Mouse (Mus musculus) spleen, adult 18-20 months (tissue): ENCODE measurements around the gene Tubb4a.
"Not testable (repeated sequence)": the region's sequence is repeated elsewhere in the genome, so short reads cannot be mapped to it uniquely, and the experiment has no call there.

Source experiments
- DNase-seq, 2 experiments: peaks; one replicate each; pipeline ENCODE4 v3.0.0; 2022; ENCODE audit warnings: mixed read lengths in 2 of 2

Gene Tubb4a

DNA sequence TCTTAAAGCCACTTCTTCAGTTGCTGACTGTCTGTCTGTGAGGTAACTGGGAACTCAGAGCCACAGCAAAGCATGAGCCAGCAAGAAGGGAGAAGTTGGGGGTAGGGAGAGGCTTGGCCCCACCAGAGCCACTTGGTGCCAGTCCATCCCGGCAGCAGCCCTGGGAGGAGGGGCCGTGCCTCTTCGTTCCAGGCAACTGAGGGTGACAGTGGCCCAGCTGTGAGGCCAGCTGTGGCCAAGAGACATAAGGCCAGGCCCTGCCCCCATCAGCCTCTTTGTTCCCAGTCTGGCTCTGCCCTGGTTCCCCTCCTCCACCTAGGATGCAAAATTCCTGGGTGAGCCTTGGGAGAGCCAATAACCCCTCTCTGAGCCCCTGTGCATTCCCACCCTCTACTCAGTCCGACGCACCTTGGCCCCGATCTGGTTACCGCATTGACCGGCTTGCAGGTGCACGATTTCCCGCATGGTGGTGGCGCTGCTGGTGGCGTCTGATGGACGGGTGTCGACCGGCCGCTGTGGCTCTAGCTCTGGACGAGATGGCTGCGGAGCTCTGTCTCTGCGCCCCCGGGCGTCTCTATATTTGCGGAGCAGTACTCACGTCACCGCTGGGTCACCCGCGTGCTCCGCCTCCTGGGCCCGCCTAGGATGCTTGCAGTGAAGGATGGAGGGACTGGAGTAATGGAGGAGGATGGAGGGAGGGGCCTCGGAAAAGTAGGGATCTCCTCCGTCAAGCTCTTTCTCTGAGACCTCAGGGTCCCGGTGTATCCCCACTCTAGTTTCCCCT, at the start of gene Tubb4a:
Tubb4a (minus strand) TSS at position 734 of the 784 bp plus-strand sequence.
- DNase-seq: no peak

DNA sequence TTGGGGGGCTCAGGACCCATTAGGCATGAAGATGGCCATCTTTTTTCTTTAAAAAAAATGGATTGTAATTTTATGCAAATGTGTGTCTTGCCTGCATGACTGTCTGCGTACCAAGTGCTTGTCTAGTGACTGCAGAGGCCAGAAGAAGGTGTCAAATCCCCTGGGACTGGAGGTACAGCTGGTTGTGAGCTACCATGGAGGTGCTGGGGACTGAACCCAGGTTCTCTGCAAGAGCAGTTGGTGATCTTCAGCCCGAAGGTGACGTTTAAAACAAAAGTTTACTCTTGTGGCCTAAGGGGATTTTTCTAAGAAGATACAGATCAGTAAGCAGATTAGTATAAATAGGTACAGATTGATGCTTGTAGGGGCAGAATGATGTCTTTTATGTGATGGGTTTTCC, 48.1 kb upstream of the Tubb4a start:
- DNase-seq: no peak

DNA sequence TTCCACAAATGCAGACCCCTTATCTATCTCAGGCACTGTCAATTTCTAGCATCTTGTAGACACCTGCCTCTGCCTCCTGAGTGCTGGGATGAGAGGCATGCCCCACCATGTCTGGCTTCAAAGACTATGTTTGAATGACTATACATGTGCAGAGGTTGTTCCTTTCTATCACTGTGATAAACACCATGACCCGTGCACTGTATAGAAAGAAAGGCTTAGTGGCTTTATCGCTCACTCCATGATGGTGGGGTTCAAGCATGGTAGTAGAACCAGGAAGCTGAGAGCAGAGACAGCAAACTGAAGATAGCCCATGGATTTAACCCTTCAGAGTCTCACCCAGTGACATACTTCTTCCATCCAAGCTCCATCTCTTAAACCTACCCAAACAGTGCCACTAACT, 47.1 kb upstream of the Tubb4a start:
- DNase-seq: no peak

DNA sequence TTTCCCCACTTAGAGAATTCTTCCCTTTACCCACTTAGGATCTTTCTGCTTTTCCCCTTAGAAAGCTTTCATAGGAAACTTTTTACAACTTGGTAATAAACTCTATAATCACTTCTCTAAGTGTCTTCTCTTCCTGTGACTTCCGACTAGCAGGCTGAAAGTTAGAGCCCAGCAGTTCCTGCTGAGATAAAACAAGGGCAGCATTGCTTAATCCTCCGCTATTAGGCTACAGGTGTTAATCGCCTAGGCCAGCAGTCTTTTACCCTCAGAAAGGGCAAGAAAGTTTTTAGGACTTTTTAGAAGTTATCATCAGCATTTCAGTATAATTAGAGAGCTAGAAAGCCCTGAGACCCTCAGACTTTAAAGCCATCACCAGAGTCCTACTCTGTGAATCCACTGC, 46.4 kb upstream of the Tubb4a start:
- DNase-seq: not testable (repeated sequence)

DNA sequence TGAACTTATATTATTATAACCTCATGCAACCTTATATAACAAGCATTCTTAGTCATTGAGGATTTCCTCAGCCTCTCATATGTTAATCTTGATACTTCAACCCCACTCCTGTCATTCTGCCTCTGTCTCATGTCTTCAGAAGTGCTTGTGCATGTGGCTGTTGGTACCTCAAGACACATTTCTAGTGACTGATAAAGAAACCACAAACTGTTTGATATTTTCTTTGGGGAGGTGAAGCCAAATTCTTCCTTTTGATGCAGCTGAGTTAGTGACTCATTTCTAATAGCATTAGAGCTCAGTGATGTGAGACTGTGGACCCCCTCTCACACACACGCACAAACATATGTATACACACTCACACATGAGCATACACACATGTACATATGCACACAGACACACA, 44.2 kb upstream of the Tubb4a start:
- no peak for DNase-seq

DNA sequence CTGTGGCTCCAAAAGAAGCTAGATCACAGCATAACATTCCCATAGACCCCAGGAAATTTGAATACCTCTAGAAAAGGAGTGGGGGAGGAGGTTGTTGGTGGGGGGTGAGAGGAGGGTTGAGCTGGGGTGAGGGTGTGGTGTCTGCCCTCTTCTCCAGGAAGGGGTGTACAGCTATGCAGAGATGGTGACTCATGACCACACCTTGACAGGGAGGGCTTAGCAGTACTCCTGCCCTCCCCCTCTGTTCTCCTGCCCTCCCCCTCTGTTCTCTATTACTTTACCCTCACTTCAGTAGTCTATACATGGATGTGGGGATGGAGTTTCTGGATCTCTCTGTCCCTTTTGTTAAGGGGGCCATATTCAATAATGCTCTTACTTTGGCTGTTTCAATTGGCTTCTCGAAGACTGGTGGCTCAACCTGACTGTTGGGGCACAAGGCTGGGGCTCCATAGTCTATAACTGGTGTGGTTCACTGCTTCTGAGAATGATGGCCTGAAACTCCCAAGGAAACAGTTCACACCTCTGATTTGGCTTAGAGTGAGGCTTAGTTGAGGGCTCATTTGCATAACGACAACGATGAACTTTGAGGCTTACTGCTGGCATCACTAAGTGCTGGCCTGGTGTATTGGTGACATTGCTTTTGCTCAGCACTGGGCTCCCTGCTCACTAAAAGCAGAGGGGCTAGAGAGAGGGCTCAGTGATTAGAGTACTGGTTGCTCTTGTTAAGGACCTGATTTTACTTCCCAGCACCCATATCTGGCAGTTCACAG, 38.5 kb upstream of the Tubb4a start:
- DNase-seq: no peak

DNA sequence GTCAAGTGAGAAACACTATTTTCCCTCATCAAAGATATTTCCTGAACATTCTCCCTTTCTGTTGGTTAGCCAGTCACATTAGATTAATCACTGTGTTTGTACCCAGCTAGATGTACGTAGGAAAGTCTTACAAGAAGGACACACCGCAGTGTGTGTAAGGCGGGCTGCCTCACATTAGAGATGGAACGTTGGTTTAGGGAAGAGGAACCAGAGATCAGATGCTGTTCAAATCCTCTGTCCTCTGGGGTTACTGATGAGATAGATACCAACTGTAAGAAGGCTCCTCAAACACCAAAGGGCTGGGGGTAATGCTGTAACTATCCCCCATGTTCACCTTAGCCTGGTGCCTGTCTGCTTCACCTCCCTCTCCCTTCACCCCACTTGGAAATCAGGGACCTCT, 37.2 kb upstream of the Tubb4a start:
- no peak for DNase-seq

DNA sequence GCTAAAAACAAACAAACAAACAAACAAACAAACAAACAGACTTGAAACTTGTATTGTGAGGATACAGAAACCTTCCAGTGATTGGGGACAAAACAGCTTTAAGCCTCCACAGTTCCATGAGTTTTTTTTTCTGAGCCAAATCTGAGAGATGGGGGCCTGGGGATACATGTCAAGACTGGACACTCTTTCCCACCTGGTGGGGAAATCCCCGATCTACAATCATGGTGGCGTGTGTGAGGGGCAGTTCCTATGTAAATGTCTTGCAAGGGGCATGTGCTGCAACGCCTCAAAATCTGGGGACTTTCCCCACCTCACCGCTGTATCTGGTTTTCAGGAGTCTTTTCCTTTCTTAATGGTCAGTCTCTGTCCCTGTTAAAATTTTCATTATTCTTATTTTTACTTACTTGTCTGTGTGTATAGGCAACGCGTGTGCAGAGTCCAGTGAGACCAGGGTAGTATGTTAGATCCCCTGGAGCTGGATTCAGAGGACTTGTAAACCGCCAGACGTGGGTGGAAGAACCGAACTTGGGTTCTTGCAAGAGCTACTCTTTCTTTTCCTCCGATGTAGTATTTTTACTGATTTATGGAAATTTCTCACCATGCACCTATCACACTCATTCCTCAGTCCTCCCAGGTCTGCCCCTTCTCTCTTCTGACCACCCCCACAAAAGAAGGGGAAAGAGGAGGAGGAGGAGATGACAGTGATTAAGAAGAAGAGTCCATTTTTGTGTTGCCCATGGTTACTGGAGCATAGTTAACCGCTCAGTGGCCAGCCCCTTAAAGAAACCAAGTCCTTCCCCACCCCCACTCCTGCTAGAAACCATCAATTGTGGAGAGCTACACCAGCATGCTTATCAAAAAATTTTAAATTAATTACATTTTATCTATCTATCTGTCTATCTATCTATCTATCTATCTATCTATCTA, 35.9 kb upstream of the Tubb4a start:
- no peak for DNase-seq

DNA sequence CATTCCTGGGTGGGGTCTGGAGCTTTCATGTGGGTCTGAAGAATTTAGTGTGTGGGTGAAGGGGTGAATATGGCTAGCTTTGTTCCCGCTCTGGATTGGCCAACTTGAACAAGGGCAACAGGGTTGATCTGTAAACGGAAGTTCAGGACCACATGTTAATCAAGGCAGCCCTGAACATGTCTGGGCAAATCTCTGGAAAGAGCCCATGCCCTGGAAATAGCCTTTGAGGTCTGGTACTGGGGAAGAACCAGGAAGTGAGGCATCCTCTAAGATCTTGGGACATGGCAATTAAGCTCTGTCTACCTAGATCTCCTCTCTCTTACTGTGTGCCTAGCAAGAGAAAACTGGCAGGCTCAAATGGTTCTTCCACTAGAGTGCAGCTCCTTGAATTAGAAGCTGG, 34.3 kb upstream of the Tubb4a start:
- no peak for DNase-seq

DNA sequence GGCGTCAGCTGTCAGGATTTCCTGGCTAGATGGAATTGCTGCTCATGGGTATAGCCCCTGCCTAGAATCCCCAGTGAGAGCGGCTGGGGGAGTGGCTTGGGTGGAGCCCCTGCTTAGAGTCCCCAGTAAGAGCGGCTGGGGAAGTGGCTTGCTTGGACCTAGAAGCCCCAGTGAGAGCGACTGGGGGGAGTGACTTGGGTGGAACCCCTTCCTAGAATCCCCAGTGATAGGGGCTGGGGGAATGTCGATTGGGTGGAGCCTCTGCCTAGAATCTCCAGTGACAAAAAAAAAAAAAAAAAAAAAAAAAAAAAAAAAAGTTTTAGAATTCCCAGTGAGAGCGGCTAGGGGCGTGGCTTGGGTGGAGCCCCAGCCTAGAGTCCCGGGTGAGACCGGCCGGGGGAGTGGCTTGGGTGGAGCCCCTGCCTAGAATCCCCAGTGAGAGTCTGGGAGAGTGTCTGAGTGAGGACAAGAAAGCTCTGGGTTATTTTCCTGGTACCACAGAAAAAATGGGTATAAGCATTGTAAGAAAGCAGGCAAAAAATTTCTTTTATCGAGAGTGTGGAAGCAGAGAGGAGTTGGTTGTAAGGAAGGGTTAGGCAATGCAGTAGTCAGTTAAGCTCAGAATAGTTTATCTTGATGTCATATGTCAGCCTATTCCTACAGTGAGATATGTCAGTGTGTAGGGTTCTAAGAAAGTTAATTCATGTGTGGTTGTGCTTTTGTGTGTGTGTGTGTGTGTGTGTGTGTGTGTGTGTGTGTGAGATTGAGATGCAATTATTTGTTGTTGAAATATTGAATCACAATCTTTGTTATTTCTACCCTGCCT, 31.2 kb upstream of the Tubb4a start:
- no peak for DNase-seq

DNA sequence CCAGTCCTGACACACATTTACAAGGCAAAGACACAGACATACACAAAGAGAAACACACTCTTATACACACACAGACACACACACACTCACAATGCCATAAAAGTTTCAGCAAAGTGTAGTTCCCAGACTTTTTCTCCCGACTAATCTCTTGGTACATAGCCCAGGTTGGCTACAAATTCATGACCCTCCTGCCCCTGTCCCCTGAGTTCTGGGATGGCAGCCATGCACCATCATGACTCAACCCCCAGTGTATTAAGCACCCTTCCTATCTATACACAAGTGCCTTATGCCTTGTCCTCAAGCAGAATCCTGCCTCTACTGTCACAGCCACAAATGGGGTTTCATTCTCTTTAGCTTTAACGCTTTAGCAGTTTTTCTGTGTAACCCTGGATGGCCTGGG, 29.2 kb upstream of the Tubb4a start:
- DNase-seq: no peak

DNA sequence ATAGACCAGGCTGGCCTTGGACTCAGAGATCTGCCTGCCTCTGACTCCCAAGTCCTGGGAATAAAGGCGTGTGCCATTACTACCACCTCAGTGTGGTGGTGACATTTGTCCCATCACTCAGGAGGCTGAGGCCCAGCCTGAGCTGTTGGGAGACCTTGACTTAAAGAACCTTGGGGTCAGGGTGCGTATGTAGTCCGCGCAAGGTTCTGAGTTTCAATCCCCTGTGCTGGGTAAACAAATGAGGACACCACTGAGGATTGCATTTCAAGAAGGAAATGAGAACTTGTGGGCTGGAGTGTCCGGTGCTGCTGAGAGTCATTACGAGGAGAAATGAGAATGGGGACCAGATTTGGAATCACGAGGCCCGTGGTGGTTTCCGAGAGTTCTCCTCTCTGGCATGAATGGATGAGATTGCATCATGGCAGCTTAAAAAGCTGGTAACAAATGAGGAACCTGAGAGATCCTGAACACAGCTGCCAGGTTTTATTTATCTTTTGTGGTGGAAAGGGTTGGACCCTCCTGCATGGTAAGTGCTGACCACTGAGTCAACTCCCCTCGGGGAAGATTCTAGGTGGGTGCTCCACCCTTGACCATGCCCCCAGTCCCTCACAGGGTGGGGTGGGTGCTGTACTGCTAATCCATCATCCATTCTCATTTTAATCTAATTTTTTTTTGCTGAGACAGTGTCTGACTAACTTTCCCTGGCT, 25.3 kb upstream of the Tubb4a start:
- no peak for DNase-seq

DNA sequence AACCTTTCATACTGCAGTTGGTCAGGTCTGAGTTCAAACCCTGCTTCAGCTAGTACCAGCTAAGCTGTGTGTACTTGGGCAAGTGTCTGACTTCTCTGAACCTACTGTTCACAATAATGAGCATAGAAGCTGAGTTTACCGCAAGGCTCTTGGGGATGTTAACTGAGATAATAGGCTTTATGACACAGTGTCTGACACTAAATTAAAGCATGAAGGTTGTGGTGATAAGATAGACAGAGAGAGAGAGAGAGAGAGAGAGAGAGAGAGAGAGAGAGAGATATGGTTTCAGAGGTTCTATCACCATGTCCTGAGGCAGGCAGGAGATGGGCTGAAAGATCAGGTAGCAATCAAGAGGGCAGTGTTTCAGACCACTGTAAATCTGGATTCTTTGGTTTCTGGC, 22.4 kb upstream of the Tubb4a start:
- no peak for DNase-seq

DNA sequence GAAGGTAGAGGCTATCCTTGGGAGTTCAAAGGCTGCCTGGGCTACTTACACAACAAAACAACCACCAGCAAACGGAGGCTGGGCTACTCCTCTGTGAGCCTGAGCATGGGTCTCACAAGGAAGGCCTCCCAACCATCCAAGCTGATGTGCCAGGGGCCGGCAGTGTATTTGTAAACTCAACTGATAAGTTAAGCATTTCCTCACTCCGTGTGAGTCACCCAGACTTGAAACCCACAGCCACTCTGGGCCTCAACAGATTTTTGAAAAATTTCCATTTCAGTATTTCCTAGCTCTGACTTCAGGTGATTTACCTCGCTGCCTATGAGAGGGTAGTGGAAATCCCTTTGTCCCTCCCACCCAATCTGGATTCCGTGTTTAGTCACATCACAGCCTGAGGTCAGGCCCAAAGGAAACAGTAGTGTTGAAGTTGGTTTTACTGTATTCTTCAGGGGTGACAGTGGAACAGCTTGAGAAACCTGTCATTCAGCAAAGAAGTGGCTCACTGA, 21.1 kb upstream of the Tubb4a start:
- DNase-seq: no peak

DNA sequence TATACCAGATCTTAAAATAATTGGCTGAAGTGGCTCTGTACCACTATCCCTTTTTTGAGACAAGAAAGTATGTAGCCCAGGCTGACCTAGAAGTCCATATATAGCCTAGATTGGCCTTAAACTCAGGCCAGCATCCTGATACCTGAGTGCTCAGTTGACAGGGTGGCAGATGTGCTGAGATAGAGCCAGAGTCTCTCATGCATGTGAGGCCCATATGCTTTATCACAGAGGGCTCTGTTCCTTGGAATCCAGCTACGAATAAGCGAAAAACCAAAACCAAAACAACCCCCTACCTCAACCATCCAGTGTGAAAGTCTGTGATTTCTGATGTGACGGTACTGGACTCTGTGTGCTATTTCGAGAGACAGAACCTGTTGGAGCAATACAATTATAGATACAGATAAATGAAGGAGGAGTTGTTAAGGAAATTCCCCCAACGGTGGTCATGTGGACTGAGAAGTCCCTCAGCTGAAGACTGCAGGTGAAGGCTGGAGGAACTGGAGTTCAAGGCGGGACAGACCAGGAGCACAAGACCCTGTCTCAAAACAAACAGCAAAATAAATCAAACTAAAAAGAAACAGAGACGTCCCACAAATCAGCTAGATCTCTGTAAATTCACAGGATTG, 20.6 kb upstream of the Tubb4a start:
- no peak for DNase-seq

DNA sequence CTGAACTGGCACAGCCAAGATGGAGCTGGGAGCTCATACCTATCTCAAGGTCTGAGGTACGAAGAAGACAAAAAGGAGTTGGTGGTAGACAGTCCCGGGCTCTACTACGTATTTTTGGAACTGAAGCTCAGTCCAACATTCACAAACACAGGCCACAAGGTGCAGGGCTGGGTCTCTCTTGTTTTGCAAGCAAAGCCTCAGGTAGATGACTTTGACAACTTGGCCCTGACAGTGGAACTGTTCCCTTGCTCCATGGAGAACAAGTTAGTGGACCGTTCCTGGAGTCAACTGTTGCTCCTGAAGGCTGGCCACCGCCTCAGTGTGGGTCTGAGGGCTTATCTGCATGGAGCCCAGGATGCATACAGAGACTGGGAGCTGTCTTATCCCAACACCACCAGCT, 19.5 kb upstream of the Tubb4a start:
- no peak for DNase-seq

DNA sequence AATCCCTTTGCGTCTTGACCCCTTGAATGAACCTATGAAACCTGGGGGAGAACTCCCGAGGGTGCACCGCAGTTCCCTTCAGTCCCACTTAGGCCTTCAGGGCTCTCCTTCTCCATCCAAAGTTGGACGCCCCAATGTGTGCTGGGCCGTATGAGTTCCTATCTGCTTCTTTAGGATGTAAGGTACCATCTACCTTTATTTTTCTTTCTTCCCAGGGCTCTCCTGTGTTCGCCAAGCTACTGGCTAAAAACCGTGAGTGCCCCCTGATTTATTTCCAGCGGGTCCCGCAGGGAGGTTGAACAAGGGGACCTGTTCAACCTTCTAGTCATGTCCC, 18.4 kb upstream of the Tubb4a start:
- no peak for DNase-seq

DNA sequence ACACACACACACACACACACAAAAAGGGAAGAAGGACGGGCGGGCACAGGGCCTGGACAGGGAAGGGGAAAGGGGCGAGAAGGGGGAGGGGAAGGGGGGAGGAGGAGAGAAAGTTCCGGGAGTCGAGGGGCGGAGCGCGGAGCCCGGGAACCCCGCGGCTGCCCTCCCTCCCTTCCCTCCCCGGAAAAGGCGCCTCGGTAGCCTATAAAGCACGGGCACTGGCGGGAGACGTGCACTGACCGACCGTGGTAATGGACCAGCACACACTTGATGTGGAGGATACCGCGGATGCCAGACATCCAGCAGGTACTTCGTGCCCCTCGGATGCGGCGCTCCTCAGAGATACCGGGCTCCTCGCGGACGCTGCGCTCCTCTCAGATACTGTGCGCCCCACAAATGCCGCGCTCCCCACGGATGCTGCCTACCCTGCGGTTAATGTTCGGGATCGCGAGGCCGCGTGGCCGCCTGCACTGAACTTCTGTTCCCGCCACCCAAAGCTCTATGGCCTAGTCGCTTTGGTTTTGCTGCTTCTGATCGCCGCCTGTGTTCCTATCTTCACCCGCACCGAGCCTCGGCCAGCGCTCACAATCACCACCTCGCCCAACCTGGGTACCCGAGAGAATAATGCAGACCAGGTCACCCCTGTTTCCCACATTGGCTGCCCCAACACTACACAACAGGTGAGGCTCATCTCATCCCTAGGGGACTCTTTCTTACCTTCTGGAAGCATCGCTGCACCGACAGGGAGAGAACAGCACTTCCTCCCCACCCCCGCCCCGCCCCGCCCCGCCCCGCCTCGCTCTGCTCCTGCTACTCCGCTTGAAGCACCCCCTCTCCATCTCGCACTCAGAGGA, 17.8 kb upstream of the Tubb4a start, which contains the start of gene Tnfsf9:
Tnfsf9 (plus strand) TSS at position 145 of the 854 bp plus-strand sequence.
- DNase-seq: peak in 1 of 2 experiments; percentile 35

DNA sequence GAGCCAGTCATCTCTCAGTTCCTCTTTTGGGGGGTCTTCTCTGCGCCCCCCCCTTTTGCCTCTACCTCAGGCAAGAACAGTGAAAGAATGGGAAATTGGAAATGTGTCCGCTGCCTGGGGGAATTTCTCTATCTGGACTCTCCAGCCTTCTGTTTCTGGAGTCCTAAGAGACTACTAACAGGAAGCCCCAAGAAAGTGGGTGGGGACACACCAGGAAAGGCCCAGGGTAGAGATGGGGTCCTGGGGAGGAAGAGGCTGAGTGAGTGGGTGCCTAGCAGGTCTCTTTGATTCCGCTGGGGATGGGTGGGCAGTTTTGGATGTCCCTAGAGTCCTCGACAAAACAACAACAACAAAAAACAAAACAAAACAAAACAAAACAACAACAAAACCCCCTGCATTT, 16.9 kb upstream of the Tubb4a start:
- no peak for DNase-seq

DNA sequence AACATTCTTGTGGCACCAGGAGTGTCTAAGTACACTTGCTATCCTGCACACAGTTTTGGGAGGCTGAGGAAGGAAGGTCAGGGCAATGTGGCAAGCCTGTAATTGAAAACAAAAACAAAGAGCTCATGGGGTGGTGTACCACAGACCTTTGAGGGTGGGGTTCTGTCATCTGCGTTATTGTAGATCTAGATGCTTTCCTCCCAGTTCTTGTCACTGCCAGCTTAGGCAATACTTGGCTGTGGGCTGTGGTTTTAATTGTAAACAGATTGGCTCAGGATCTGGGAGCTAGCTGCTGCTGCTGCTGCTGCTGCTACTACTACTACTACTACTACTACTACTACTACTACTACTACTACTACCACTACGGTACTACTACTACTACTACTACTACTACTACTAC, 14.7 kb upstream of the Tubb4a start:
- DNase-seq: no peak
